20 mouse cellular contexts compared by ENCODE assay signal in genomic region chr16:34952798-34953197, GRCm38 (mm10).
DNase-seq lines count a peak whose midpoint lies in the region; ATAC-seq and TF ChIP-seq lines count a peak whose summit lies in the region.
"Had no signal": no experiment of that assay in that cellular context is flagged by ENCODE, and none has a peak within 500 bp of the region (broad histone marks: within the 10 kb centered on the region; RNA-seq: fewer than 3 reads in every experiment).

No protein-coding gene starts in this region.

- H3K4me3 ChIP-seq in heart, embryonic 15.5 days = no peak overlapping the region
- no peak overlapping the region for H3K4me3 ChIP-seq in liver, adult 2 months (ENCODE audit: insufficient read depth, low read depth, low read length)
- 0 out of 2 replicates have a peak overlapping the region, but pooled peaks have one; percentile 4 for H3K4me3 ChIP-seq in brown adipose tissue, adult 24 weeks (ENCODE audit: insufficient read depth, low read depth, low read length)
- no peak overlapping the region for H3K4me3 ChIP-seq in liver, embryonic 13.5 days (replicated peaks)
- H3K4me3 ChIP-seq: embryonic facial prominence, embryonic 12.5 days; hindbrain, embryonic 12.5 days; limb, embryonic 12.5 days; myocyte had no signal

- TF ChIP-seq POLR2A in liver, adult 2 months (IDR thresholded peaks at IDR 0.05; ENCODE audit: extremely low read depth, insufficient read depth, low read length) = no peak

- peak overlapping the region; percentile 53 for H3K27ac ChIP-seq in heart, embryonic 15.5 days
- H3K27ac ChIP-seq in liver, adult 2 months (replicated peaks; ENCODE audit: insufficient read depth, low read depth, low read length) = peak overlapping the region; percentile 23; the same call in 1 of the 2 replicates
- peak overlapping the region; percentile 99 for H3K27ac ChIP-seq in brown adipose tissue, adult 24 weeks (replicated peaks; ENCODE audit: low read depth, low read length)
- no peak overlapping the region for H3K27ac ChIP-seq in liver, embryonic 13.5 days
- H3K27ac ChIP-seq: embryonic facial prominence, embryonic 12.5 days; hindbrain, embryonic 12.5 days; limb, embryonic 12.5 days; macrophage had no signal

- no peaks in the 10 kb centered on the region for H3K9me3 ChIP-seq in heart, embryonic 15.5 days (replicated peaks)
- no peaks in the 10 kb centered on the region for H3K9me3 ChIP-seq in liver, embryonic 13.5 days (replicated peaks)

- no peaks in the 10 kb centered on the region for H3K79me2 ChIP-seq in liver, adult 2 months (ENCODE audit: control insufficient read depth, insufficient read depth, low read length)

- 67% methylated on average over 3 of the region's 3 CpGs for WGBS in heart, embryonic 15.5 days
- WGBS in liver, adult 2 months = 85% methylated on average over 3 of the region's 3 CpGs
- WGBS in liver, embryonic 13.5 days (ENCODE audit: insufficient replicate concordance) = 24% methylated on average over 3 of the region's 3 CpGs

- H3K36me3 ChIP-seq in heart, embryonic 15.5 days = no peaks in the 10 kb centered on the region
- peaks cover 9% of the 10 kb centered on the region; the same call in 1 of the 2 replicates for H3K36me3 ChIP-seq in liver, adult 2 months (ENCODE audit: control insufficient read depth, insufficient read depth, low read length)
- H3K36me3 ChIP-seq in liver, embryonic 13.5 days = no peaks in the 10 kb centered on the region; the same call in 1 of the 2 replicates
- H3K36me3 ChIP-seq: hindbrain, embryonic 12.5 days had no signal

- DNase-seq in heart, adult 18-20 months = no peak
- no peak for DNase-seq in liver, adult 2 months (ENCODE audit: extremely low read depth, low read depth, low spot score)
- DNase-seq in liver = no peak
- no peak for DNase-seq in liver, embryonic 13.5 days
- DNase-seq: adrenal gland, postnatal 14 days; cerebellum, adult 2 months; midbrain, embryonic 14.5 days; right cerebral cortex, postnatal 4 days had no signal

- H3K9ac ChIP-seq in heart, embryonic 15.5 days = no peak overlapping the region
- H3K9ac ChIP-seq in liver, adult 2 months (ENCODE audit: low read depth, low read length) = no peak overlapping the region
- no peak overlapping the region for H3K9ac ChIP-seq in liver, embryonic 13.5 days
- H3K9ac ChIP-seq: embryonic facial prominence, embryonic 12.5 days; hindbrain, embryonic 12.5 days; limb, embryonic 12.5 days had no signal

- no peak for ATAC-seq in heart, embryonic 15.5 days (replicated peaks; ENCODE audit: insufficient number of reproducible peaks, insufficient read depth, low FRiP score, low read depth)
- ATAC-seq in liver, embryonic 13.5 days (ENCODE audit: low read depth) = 0 out of 2 replicates have a peak, but pooled peaks have one; percentile 15
- ATAC-seq in megakaryocyte-erythroid progenitor cell, adult 5-6 weeks (replicated peaks; ENCODE audit: low FRiP score, low TSS enrichment, poor library complexity, severe bottlenecking) = no peak
- ATAC-seq: activated CD4-positive, CD25-positive, alpha-beta regulatory T cell, adult 4 months; forebrain, embryonic 16.5 days; inflammation-experienced regulatory T-cells, adult 6 months; Patski had no signal

- 0 out of 2 replicates have a peak, but pooled peaks cover 2% of the 10 kb centered on the region for H3K27me3 ChIP-seq in heart, embryonic 15.5 days
- no peaks in the 10 kb centered on the region for H3K27me3 ChIP-seq in liver, adult 2 months (ENCODE audit: control insufficient read depth, insufficient read depth, low read length)
- no peaks in the 10 kb centered on the region for H3K27me3 ChIP-seq in liver, embryonic 13.5 days
- H3K27me3 ChIP-seq: embryonic facial prominence, embryonic 12.5 days; hindbrain, embryonic 12.5 days; limb, embryonic 12.5 days; Patski had no signal

- no peak for TF ChIP-seq CTCF in liver, adult 2 months (IDR thresholded peaks at IDR 0.05; ENCODE audit: low read depth, low read length)

- peaks cover 29% of the 10 kb centered on the region for H3K4me1 ChIP-seq in heart, embryonic 15.5 days (replicated peaks)
- peaks cover 4% of the 10 kb centered on the region for H3K4me1 ChIP-seq in liver, adult 2 months (ENCODE audit: control insufficient read depth, insufficient read depth, low read length)
- H3K4me1 ChIP-seq in brown adipose tissue, adult 24 weeks (ENCODE audit: control insufficient read depth, insufficient read depth, insufficient read length, low read length) = peaks cover 10% of the 10 kb centered on the region
- 0 out of 2 replicates have a peak, but pooled peaks cover 5% of the 10 kb centered on the region for H3K4me1 ChIP-seq in liver, embryonic 13.5 days (replicated peaks)

- no peak overlapping the region for H3K4me2 ChIP-seq in heart, embryonic 15.5 days
- no peak overlapping the region for H3K4me2 ChIP-seq in liver, embryonic 13.5 days
- H3K4me2 ChIP-seq: embryonic facial prominence, embryonic 12.5 days; hindbrain, embryonic 12.5 days; limb, embryonic 12.5 days had no signal
